Mouse (Mus musculus) heart, adult 2 months (tissue): Measurements from ENCODE around the gene Dnajc13. TPM values are rescaled to one million over a fixed set of nuclear protein-coding genes. Genes with fewer than 3 reads are reported as not detected.

Experiments
- DNase-seq, 2 experiments: peaks; one replicate each; pipeline ENCODE4 v3.0.0; 2021
- H3K27ac ChIP-seq: fragments of 200-600 bp; 2 replicates; pipeline ENCODE4 v1.8.1; 2022
- H3K27me3 ChIP-seq: fragments of 200-500 bp; 2 replicates; pipeline ENCODE4 v1.6.1; 2012; ENCODE audit warnings: mild to moderate bottlenecking, low read length, inconsistent platforms, mixed read lengths; ENCODE audit not compliant: control insufficient read depth, insufficient read depth
- H3K36me3 ChIP-seq: fragments of 200-500 bp; 2 replicates; pipeline ENCODE4 v1.6.1; 2012; ENCODE audit warnings: low read length, inconsistent platforms; ENCODE audit not compliant: control insufficient read depth, insufficient read depth
- H3K4me1 ChIP-seq: fragments of 200-500 bp; 2 replicates; pipeline ENCODE4 v1.6.1; 2011; ENCODE audit warnings: low read length; ENCODE audit not compliant: control insufficient read depth, insufficient read depth
- H3K4me3 ChIP-seq: fragments of 200-600 bp; 2 replicates; pipeline ENCODE4 v1.8.1; 2022
- H3K79me2 ChIP-seq: fragments of 200-500 bp; replicated peaks from 2 replicates; pipeline ENCODE4 v1.6.1; 2012; ENCODE audit warnings: mild to moderate bottlenecking, inconsistent platforms, low read length, moderate library complexity, mixed read lengths; ENCODE audit not compliant: control insufficient read depth, insufficient read depth
- H3K9ac ChIP-seq: fragments of 200-500 bp; 2 replicates; pipeline ENCODE4 v1.6.1; 2012; ENCODE audit warnings: low read depth, mild to moderate bottlenecking, control low read depth, inconsistent platforms, low read length, mixed read lengths
- CTCF ChIP-seq: fragments of 200-600 bp; IDR thresholded peaks from 2 replicates; pipeline ENCODE4 v1.8.1; 2022; ENCODE audit warnings: antibody characterized with exemption, mild to moderate bottlenecking, moderate library complexity
- EP300 ChIP-seq: fragments of 200-500 bp; IDR thresholded peaks from 2 replicates; pipeline ENCODE4 v1.6.1; 2011; ENCODE audit warnings: low read depth, low read length, control low read depth; ENCODE audit not compliant: insufficient read depth
- POLR2A ChIP-seq: fragments of 200-500 bp; IDR thresholded peaks from 2 replicates; pipeline ENCODE4 v1.6.1; 2011; ENCODE audit warnings: mild to moderate bottlenecking, low read depth, low read length, control low read depth; ENCODE audit not compliant: insufficient read depth
- WGBS: fragments of 180-500 bp; shearing (Covaris S2); methylation state at CpG from one replicate; pipeline ENCODE4 v1.1.7; 2018; 5-methylcytosine and 5-hydroxymethylcytosine counted together
- intact Hi-C: fragments of 180-260 bp; cut with DNase I; formaldehyde crosslinking; loops from one replicate; pipeline ENCODE4 v1.15.1; 2025
- polyA plus RNA-seq: library from polyadenylated mRNA; depleted of rRNA; stranded (reverse); fragments of >200 nt; gene quantifications from 2 replicates; pipeline ENCODE4 v1.2.3, GENCODE M21; 2012
- total RNA-seq, 2 experiments: library from RNA; stranded (reverse); gene quantifications; 2 replicates each; pipeline ENCODE4 v1.2.3; 2021

Gene Dnajc13
- total and polyA plus RNA-seq, 3 experiments: 29.2 to 32.3 (median 31.6) TPM

- WGBS: 98% methylated on average over 3 of the region's 3 CpGs
- no peak overlapping the region for H3K9ac ChIP-seq
- intact Hi-C loops: loop anchor here (2.0 kb wide), 1 partner anchor 103 kb away; no protein-coding TSS in a partner anchor
- H3K27ac ChIP-seq: no peak overlapping the region
- no peaks in the 10 kb centered on the region for H3K4me1 ChIP-seq
- peak; percentile 35 to 52 for DNase-seq
- TF ChIP-seq CTCF (peak; percentile 77), POLR2A (no peak)
- H3K36me3 ChIP-seq: peaks cover 2% of the 10 kb centered on the region; the same call in 1 of the 2 replicates
- H3K27me3 ChIP-seq: no peaks in the 10 kb centered on the region
- H3K4me3 ChIP-seq: no peak overlapping the region
- H3K79me2 ChIP-seq: no peaks in the 10 kb centered on the region
Measured at GRCm38 (mm10) chr9:104203851-104204250, 58.9 kb downstream of the Dnajc13 start.

- no peak for DNase-seq
- Histone ChIP-seq H3K79me2 (no peaks in the 10 kb centered on the region), H3K4me1 (no peaks in the 10 kb centered on the region), H3K27me3 (no peaks in the 10 kb centered on the region), H3K27ac (no peak overlapping the region), H3K36me3 (peaks cover 5% of the 10 kb centered on the region), H3K9ac (no peak overlapping the region), H3K4me3 (no peak overlapping the region)
- intact Hi-C loops: no loop called here
- TF ChIP-seq EP300 (no peak), POLR2A (no peak), CTCF (no peak)
- 51% methylated on average over 2 of the region's 2 CpGs for WGBS
Measured at GRCm38 (mm10) chr9:104194528-104194927, 68.2 kb downstream of the Dnajc13 start.

- TF ChIP-seq CTCF (no peak), EP300 (no peak), POLR2A (no peak)
- intact Hi-C loops: no loop called here
- no peak overlapping the region for H3K27ac ChIP-seq
- no peak overlapping the region for H3K9ac ChIP-seq
- no peaks in the 10 kb centered on the region for H3K27me3 ChIP-seq
- peaks cover 5% of the 10 kb centered on the region for H3K36me3 ChIP-seq
- peak in 1 of 2 experiments; percentile 15 for DNase-seq
- no peaks in the 10 kb centered on the region for H3K4me1 ChIP-seq
- no peak overlapping the region for H3K4me3 ChIP-seq
- 58% methylated on average over 2 of the region's 2 CpGs for WGBS
- no peaks in the 10 kb centered on the region for H3K79me2 ChIP-seq
Measured at GRCm38 (mm10) chr9:104193900-104194299, 68.8 kb downstream of the Dnajc13 start.

GRCm38 (mm10) chr9:104193327-104193726 lies 69.4 kb downstream of the Dnajc13 start:
- Histone ChIP-seq H3K4me3 (no peak overlapping the region), H3K9ac (no peak overlapping the region), H3K27ac (no peak overlapping the region), H3K4me1 (no peaks in the 10 kb centered on the region), H3K27me3 (no peaks in the 10 kb centered on the region), H3K79me2 (no peaks in the 10 kb centered on the region), H3K36me3 (peaks cover 4% of the 10 kb centered on the region)
- intact Hi-C loops: no loop called here
- no peak for DNase-seq
- 27% methylated on average over 1 of the region's 1 CpGs for WGBS
- no peak for TF ChIP-seq POLR2A
- TF ChIP-seq EP300: no peak
- TF ChIP-seq CTCF: no peak

DNA sequence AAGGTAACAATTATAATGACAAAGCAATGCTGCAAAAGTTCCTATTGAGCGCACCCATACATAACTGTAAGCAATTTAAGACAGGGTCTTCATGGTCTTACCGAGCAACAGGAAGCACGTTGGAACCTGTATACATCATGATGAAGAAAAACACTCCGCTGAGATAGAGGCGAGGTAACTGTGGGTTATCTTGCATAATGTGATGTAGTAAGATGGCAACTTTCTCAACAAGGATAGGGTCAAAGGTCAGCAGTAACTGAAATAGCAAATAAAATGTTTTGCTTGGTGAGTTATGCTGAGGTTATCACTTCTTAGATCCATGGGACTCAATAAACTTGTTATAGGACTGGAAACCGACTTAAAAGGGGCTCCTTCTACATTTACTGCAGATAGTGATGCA lies 70.2 kb downstream of the Dnajc13 start:
- DNase-seq: no peak
- TF ChIP-seq CTCF (no peak), EP300 (no peak), POLR2A (no peak)
- no peak overlapping the region for H3K9ac ChIP-seq
- H3K4me1 ChIP-seq: no peaks in the 10 kb centered on the region
- no peak overlapping the region for H3K4me3 ChIP-seq
- H3K27ac ChIP-seq: no peak overlapping the region
- no peaks in the 10 kb centered on the region for H3K27me3 ChIP-seq
- peaks cover 3% of the 10 kb centered on the region; the same call in 1 of the 2 replicates for H3K36me3 ChIP-seq
- H3K79me2 ChIP-seq: no peaks in the 10 kb centered on the region
- 81% methylated on average over 6 of the region's 6 CpGs for WGBS
- intact Hi-C loops: no loop called here

- 98% methylated on average over 5 of the region's 5 CpGs for WGBS
- no peak for DNase-seq
- Histone ChIP-seq H3K36me3 (peaks cover 2% of the 10 kb centered on the region; the same call in 1 of the 2 replicates), H3K9ac (no peak overlapping the region), H3K27ac (no peak overlapping the region), H3K79me2 (no peaks in the 10 kb centered on the region), H3K4me1 (no peaks in the 10 kb centered on the region), H3K27me3 (no peaks in the 10 kb centered on the region), H3K4me3 (no peak overlapping the region)
- intact Hi-C loops: no loop called here
- no peak for TF ChIP-seq CTCF
- no peak for TF ChIP-seq EP300
- TF ChIP-seq POLR2A: no peak
Measured at GRCm38 (mm10) chr9:104189657-104190056, 73.1 kb downstream of the Dnajc13 start.
